Mouse (Mus musculus) lung, embryonic 15.5 days (tissue): ENCODE measurements around the gene Frat2. TPM values are rescaled to one million over a fixed set of nuclear protein-coding genes. Genes with fewer than 3 reads are reported as not detected.

Experiments
- ATAC-seq: fragments of 200-750 bp; cut with Nextera tagmentation; 2 replicates; pipeline ENCODE4 v1.8.0; 2017; ENCODE audit warnings: moderate number of reproducible peaks, borderline replicate concordance; ENCODE audit not compliant: low FRiP score, low TSS enrichment; ENCODE audit errors: extremely low read depth
- H3K27ac ChIP-seq: fragments of 300-500 bp; sonication (generic); 2 replicates; pipeline ENCODE4 v1.5.1; 2015; ENCODE audit warnings: moderate library complexity, mild to moderate bottlenecking, inconsistent platforms
- H3K27me3 ChIP-seq: fragments of 300-500 bp; sonication (generic); 2 replicates; pipeline ENCODE4 v1.6.1; 2015; ENCODE audit warnings: inconsistent platforms
- H3K36me3 ChIP-seq: fragments of 300-500 bp; sonication (generic); 2 replicates; pipeline ENCODE4 v1.6.1; 2015; ENCODE audit warnings: inconsistent platforms
- H3K4me1 ChIP-seq: fragments of 300-500 bp; sonication (generic); 2 replicates; pipeline ENCODE4 v1.6.1; 2015; ENCODE audit warnings: inconsistent platforms
- H3K4me2 ChIP-seq: fragments of 300-500 bp; sonication (generic); 2 replicates; pipeline ENCODE4 v1.6.1; 2015; ENCODE audit warnings: inconsistent platforms, mild to moderate bottlenecking, moderate library complexity
- H3K4me3 ChIP-seq: fragments of 300-500 bp; sonication (generic); 2 replicates; pipeline ENCODE4 v1.5.1; 2015; ENCODE audit warnings: mild to moderate bottlenecking, inconsistent platforms
- H3K9ac ChIP-seq: fragments of 300-500 bp; sonication (generic); 2 replicates; pipeline ENCODE4 v1.6.1; 2015; ENCODE audit warnings: inconsistent platforms
- H3K9me3 ChIP-seq: fragments of 300-500 bp; sonication (generic); 2 replicates; pipeline ENCODE4 v1.6.1; 2016; ENCODE audit warnings: inconsistent platforms
- WGBS: fragments of 180-500 bp; shearing (Covaris S2); methylation state at CpG from one replicate; pipeline ENCODE4 v1.1.7; 2015; 5-methylcytosine and 5-hydroxymethylcytosine counted together
- polyA plus RNA-seq: library from polyadenylated mRNA; unstranded; fragments of >200 nt; fragmentation: Nextera tagmentation; extraction: Ambion mirVana; gene quantifications from 2 replicates; pipeline ENCODE4 v1.2.1, GENCODE M21; 2015

The Frat2 gene
- polyA plus RNA-seq, 1 experiment from 2014 or later: 4.4 TPM

DNA sequence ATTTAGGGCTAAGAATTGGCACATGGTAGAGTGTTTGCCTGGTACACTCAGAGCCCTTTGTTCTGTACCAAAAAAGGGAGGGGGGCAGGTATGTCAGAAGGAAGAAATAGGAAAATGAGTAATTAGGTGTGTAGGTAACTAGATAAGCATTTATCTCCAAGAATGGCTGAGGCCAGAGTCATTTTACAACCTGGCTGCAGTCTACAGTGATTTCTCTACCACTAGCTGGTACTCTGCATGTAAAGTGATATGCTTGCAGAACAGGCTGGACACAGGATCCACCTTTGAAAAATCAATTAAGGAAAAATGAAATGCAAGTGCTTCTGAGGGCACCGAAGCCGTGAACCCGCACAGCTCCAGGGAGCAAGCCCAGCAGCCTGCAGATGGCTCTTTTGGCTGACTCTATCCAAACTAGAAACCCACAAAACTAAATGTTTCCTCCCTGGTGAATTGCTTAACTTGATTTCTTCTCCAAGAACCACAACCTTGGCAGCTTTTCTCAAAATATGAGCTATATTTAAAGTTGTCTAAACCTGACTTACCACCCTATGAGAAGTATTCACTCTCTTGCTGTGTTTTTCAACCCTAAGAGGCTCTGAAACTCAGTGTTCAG is 51.7 kb downstream of the Frat2 start:
- H3K4me2 ChIP-seq: no peak overlapping the region
- WGBS: 70% methylated on average over 3 of the region's 3 CpGs
- H3K9ac ChIP-seq: no peak overlapping the region
- H3K4me3 ChIP-seq: no peak overlapping the region
- H3K27ac ChIP-seq: no peak overlapping the region
- H3K9me3 ChIP-seq: no peaks in the 10 kb centered on the region
- no peaks in the 10 kb centered on the region for H3K27me3 ChIP-seq
- peaks cover 23% of the 10 kb centered on the region for H3K4me1 ChIP-seq
- no peak for ATAC-seq
- peaks cover 2% of the 10 kb centered on the region; the same call in 1 of the 2 replicates for H3K36me3 ChIP-seq

Other genes with a start within 250 kb of the Frat2 start
- 0.11 and 0.42 TPM in 2 replicates for gene Slit1, start 104.5 kb downstream of the Frat2 start, polyA plus RNA-seq
- gene Arhgap19, start 46.1 kb downstream of the Frat2 start, polyA plus RNA-seq: 29.8 and 30.8 TPM in 2 replicates
- gene Frat1, start 18.2 kb downstream of the Frat2 start, polyA plus RNA-seq: 7.2 and 7.3 TPM in 2 replicates
- 13.7 and 13.8 TPM in 2 replicates for gene Rrp12, start 48.0 kb upstream of the Frat2 start, polyA plus RNA-seq
- gene Pgam1, start 63.8 kb upstream of the Frat2 start, polyA plus RNA-seq: 619 and 635 TPM in 2 replicates
- 71.4 and 72.6 TPM in 2 replicates for gene Exosc1, start 85.3 kb upstream of the Frat2 start, polyA plus RNA-seq
- gene Zdhhc16, start 85.3 kb upstream of the Frat2 start, polyA plus RNA-seq: 88.1 and 96.2 TPM in 2 replicates
- 29.7 and 35.3 TPM in 2 replicates for gene Mms19, start 133.0 kb upstream of the Frat2 start, polyA plus RNA-seq
- gene Ubtd1, start 133.6 kb upstream of the Frat2 start, polyA plus RNA-seq: 17.2 and 17.5 TPM in 2 replicates
- 0.31 and 0.58 TPM in 2 replicates for gene Ankrd2, start 187.9 kb upstream of the Frat2 start, polyA plus RNA-seq
- 1.0 and 1.5 TPM in 2 replicates for gene Hoga1, start 197.5 kb upstream of the Frat2 start, polyA plus RNA-seq
- not detected in 2 replicates for gene 4933411K16Rik, start 204.1 kb upstream of the Frat2 start, polyA plus RNA-seq
- 21.1 and 22.9 TPM in 2 replicates for gene Morn4, start 238.2 kb upstream of the Frat2 start, polyA plus RNA-seq
- 21.7 and 26.1 TPM in 2 replicates for gene Pi4k2a, start 242.3 kb upstream of the Frat2 start, polyA plus RNA-seq